Mouse (Mus musculus) cerebellum, adult 9-11 months (tissue): Measurements from ENCODE around the gene Bivm.

ENCODE experiments used
- DNase-seq: peaks from one replicate; pipeline ENCODE4 v3.0.0; 2022

The Bivm gene

GRCm38 (mm10) chr1:44118239-44119054, at the start of gene Bivm, which contains the start of gene Kdelc1:
Gene Bivm (plus strand): TSS chr1:44118957.
Gene Kdelc1 (minus strand): TSS chr1:44118808.
- peak; percentile 94 for DNase-seq

GRCm38 (mm10) chr1:44101448-44102225, 17.1 kb upstream of the Bivm start:
- peak; percentile 61 for DNase-seq

GRCm38 (mm10) chr1:44102259-44102717, 16.5 kb upstream of the Bivm start, which contains the start of gene Tex30:
Gene Tex30 (minus strand): TSS chr1:44102441.
- peak; percentile 93 for DNase-seq

GRCm38 (mm10) chr1:44102939-44103338, 15.8 kb upstream of the Bivm start:
- peak; percentile 28 for DNase-seq

GRCm38 (mm10) chr1:44117571-44117970, 1.2 kb upstream of the Bivm start:
- no peak for DNase-seq

GRCm38 (mm10) chr1:44119201-44120073, 680 bp downstream of the Bivm start:
- peak; percentile 88 for DNase-seq

GRCm38 (mm10) chr1:44120074-44120406, 1.3 kb downstream of the Bivm start:
- no peak for DNase-seq

GRCm38 (mm10) chr1:44122256-44122655, 3.5 kb downstream of the Bivm start:
- DNase-seq = no peak

- no peak for DNase-seq
Observed at GRCm38 (mm10) chr1:44125590-44125989, 6.8 kb downstream of the Bivm start.

GRCm38 (mm10) chr1:44129929-44130581, 11.3 kb downstream of the Bivm start:
- no peak for DNase-seq

GRCm38 (mm10) chr1:44140232-44140631, 21.5 kb downstream of the Bivm start:
- no peak for DNase-seq

- no peak for DNase-seq
Observed at GRCm38 (mm10) chr1:44142747-44143146, 24.0 kb downstream of the Bivm start.

GRCm38 (mm10) chr1:44147563-44148381, 29.0 kb downstream of the Bivm start, which contains the start of gene Ercc5:
Gene Ercc5 (plus strand): TSS chr1:44147744.
- peak; percentile 85 for DNase-seq

GRCm38 (mm10) chr1:44148706-44149105, 29.9 kb downstream of the Bivm start:
- no peak for DNase-seq

GRCm38 (mm10) chr1:44155287-44155686, 36.5 kb downstream of the Bivm start:
- no peak for DNase-seq

GRCm38 (mm10) chr1:44158317-44158716, 39.6 kb downstream of the Bivm start:
- DNase-seq = no peak

- no peak for DNase-seq
Observed at GRCm38 (mm10) chr1:44161818-44162217, 43.1 kb downstream of the Bivm start.

- DNase-seq = no peak
Observed at GRCm38 (mm10) chr1:44162389-44162788, 43.6 kb downstream of the Bivm start.

- DNase-seq = no peak
Observed at GRCm38 (mm10) chr1:44167859-44168383, 49.2 kb downstream of the Bivm start.

GRCm38 (mm10) chr1:44172656-44173055, 53.9 kb downstream of the Bivm start:
- DNase-seq = no peak

- no peak for DNase-seq
Observed at GRCm38 (mm10) chr1:44173903-44174302, 55.1 kb downstream of the Bivm start.
